Mouse (Mus musculus) spleen, adult 2 months (tissue): ENCODE data around the gene Mylk. TPM values are rescaled to one million over a fixed set of nuclear protein-coding genes. Genes with fewer than 3 reads are reported as not detected.
A peak's percentile ranks its signal among the peaks of the same experiment; 100 is the strongest.

Experiments
- DNase-seq, 2 experiments: peaks; one replicate each; pipeline versions ENCODE4 v3.0.0 to v3.0.0-alpha.2; 2012 to 2021; ENCODE audit warnings: low spot score in 2 of 2, low read depth in 1 of 2
- H3K27ac ChIP-seq: fragments of 200-500 bp; 2 replicates; pipeline ENCODE4 v1.5.1; 2012; ENCODE audit warnings: low read length, inconsistent platforms; ENCODE audit not compliant: insufficient read depth
- H3K27me3 ChIP-seq: fragments of 200-500 bp; 2 replicates; pipeline ENCODE4 v1.6.1; 2012; ENCODE audit warnings: mild to moderate bottlenecking, moderate library complexity, low read length, inconsistent platforms; ENCODE audit not compliant: control insufficient read depth, insufficient read depth
- H3K36me3 ChIP-seq: fragments of 200-500 bp; 2 replicates; pipeline ENCODE4 v1.6.1; 2012; ENCODE audit warnings: mild to moderate bottlenecking, low read length, inconsistent platforms; ENCODE audit not compliant: control insufficient read depth, insufficient read depth
- H3K4me1 ChIP-seq: fragments of 200-500 bp; 2 replicates; pipeline ENCODE4 v1.6.1; 2011; ENCODE audit warnings: inconsistent platforms; ENCODE audit not compliant: control insufficient read depth, insufficient read depth, insufficient read length
- H3K4me3 ChIP-seq: fragments of 200-500 bp; 2 replicates; pipeline ENCODE4 v1.5.1; 2011; ENCODE audit warnings: mild to moderate bottlenecking, inconsistent platforms; ENCODE audit not compliant: insufficient read depth, insufficient read length; ENCODE audit errors: extremely low read depth
- CTCF ChIP-seq: fragments of 200-500 bp; IDR thresholded peaks from 2 replicates; pipeline ENCODE4 v1.5.1; 2011; ENCODE audit warnings: mild to moderate bottlenecking, inconsistent platforms; ENCODE audit not compliant: insufficient read depth, insufficient read length, insufficient replicate concordance; ENCODE audit errors: extremely low read depth
- POLR2A ChIP-seq: fragments of 200-500 bp; IDR thresholded peaks from 2 replicates; pipeline ENCODE4 v1.6.1; 2011; ENCODE audit warnings: low read depth, low read length, inconsistent platforms
- WGBS: fragments of 180-500 bp; shearing (Covaris S2); methylation state at CpG from one replicate; pipeline ENCODE4 v1.1.7; 2018; 5-methylcytosine and 5-hydroxymethylcytosine counted together
- polyA plus RNA-seq: library from polyadenylated mRNA; depleted of rRNA; stranded (reverse); fragments of >200 nt; gene quantifications from 2 replicates; pipeline ENCODE4 v1.2.3, GENCODE M21; 2012

Gene Mylk
- polyA plus RNA-seq, 1 experiment = 41.9 TPM

GRCm38 (mm10) chr16:34936339-34936810 is 191.4 kb downstream of the Mylk start:
- Histone ChIP-seq H3K27ac (no peak overlapping the region; the same call in 1 of the 2 replicates), H3K4me3 (no peak overlapping the region), H3K4me1 (no peaks in the 10 kb centered on the region), H3K27me3 (no peaks in the 10 kb centered on the region), H3K36me3 (no peaks in the 10 kb centered on the region)
- DNase-seq = no peak
- 83% methylated on average over 9 of the region's 9 CpGs for WGBS
- TF ChIP-seq CTCF (no peak), POLR2A (no peak)

DNA sequence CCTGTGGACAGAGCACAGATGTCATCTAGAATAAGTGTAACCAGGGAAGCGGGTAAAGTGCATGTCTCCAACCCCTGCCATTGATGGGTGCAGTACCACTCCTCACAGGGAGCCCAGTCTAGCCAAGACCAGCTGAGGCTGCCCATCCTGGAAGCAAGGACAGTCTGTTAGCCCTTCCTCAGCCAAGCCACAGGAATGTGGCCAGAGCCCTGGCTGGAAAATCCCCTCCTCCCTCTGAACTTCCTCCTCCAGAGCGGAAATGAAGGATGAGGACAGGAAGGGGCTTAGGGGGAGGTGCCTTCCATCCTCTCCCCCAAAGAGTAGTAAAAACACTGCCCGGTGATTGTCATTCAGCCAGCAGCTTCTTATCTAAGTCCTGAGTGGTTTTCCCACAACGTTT is 192.6 kb downstream of the Mylk start:
- H3K27me3 ChIP-seq = no peaks in the 10 kb centered on the region
- H3K4me3 ChIP-seq = no peak overlapping the region
- peak overlapping the region; percentile 49; the same call in 1 of the 2 replicates for H3K27ac ChIP-seq
- no peaks in the 10 kb centered on the region for H3K4me1 ChIP-seq
- no peak for DNase-seq
- TF ChIP-seq CTCF (no peak), POLR2A (no peak)
- 40% methylated on average over 4 of the region's 4 CpGs for WGBS
- no peaks in the 10 kb centered on the region for H3K36me3 ChIP-seq

DNA sequence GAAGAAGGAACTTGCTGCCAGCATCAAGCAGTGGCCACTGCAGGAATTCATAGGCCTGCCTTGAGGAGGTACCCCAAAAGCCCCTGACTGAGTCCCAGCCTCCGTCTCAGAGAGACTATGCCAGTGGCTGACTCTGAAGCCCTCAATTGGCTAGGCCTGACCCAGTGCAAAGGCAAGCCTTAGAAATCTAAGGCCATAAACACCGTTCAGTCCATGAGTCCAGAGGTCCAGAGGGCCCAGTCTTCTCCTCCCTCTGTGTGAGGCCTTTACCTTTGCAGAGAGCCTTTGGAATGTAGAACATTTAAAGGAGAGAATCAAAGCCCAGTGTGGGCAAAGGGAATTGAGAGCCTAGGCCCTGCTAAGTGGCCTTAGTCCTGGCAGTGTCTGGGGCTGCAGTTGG is 193.2 kb downstream of the Mylk start:
- no peaks in the 10 kb centered on the region for H3K27me3 ChIP-seq
- no peak for DNase-seq
- no peak for TF ChIP-seq POLR2A
- TF ChIP-seq CTCF = no peak
- no peak overlapping the region for H3K4me3 ChIP-seq
- no peaks in the 10 kb centered on the region for H3K4me1 ChIP-seq
- H3K36me3 ChIP-seq = no peaks in the 10 kb centered on the region
- H3K27ac ChIP-seq = peak overlapping the region; percentile 33; the same call in 1 of the 2 replicates
- WGBS = 90% methylated on average over 2 of the region's 2 CpGs

DNA sequence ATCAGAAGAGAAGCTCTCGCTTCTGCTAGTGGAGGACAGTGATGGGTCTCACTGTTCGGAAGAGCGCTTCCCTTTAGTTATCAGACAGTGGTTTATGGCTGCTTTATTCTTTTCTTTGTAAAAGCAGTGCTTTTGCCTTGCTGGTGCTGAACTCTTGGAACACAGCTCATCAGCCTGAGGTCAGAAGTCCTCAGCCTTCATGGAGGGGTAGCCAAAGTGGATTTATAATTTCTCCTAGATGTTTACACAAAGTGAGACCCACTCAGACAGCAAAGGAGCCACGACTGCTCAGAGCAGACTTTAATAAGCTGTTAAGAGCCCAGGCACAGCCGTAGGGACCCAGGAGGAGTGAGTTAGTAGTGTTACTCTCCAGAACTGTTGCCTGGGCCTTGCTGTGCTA is 194.9 kb downstream of the Mylk start:
- Histone ChIP-seq H3K4me3 (no peak overlapping the region), H3K4me1 (no peaks in the 10 kb centered on the region; the same call in 1 of the 2 replicates), H3K36me3 (no peaks in the 10 kb centered on the region), H3K27ac (no peak overlapping the region), H3K27me3 (no peaks in the 10 kb centered on the region)
- no peak for TF ChIP-seq POLR2A
- TF ChIP-seq CTCF = no peak
- 87% methylated on average over 5 of the region's 5 CpGs for WGBS
- no peak for DNase-seq

- TF ChIP-seq POLR2A = no peak
- no peak for TF ChIP-seq CTCF
- Histone ChIP-seq H3K36me3 (no peaks in the 10 kb centered on the region), H3K4me1 (no peaks in the 10 kb centered on the region; the same call in 1 of the 2 replicates), H3K27me3 (no peaks in the 10 kb centered on the region), H3K4me3 (no peak overlapping the region), H3K27ac (no peak overlapping the region)
- WGBS = 67% methylated on average over 5 of the region's 5 CpGs
- no peak for DNase-seq
Measured at GRCm38 (mm10) chr16:34940363-34940762, 195.4 kb downstream of the Mylk start.

DNA sequence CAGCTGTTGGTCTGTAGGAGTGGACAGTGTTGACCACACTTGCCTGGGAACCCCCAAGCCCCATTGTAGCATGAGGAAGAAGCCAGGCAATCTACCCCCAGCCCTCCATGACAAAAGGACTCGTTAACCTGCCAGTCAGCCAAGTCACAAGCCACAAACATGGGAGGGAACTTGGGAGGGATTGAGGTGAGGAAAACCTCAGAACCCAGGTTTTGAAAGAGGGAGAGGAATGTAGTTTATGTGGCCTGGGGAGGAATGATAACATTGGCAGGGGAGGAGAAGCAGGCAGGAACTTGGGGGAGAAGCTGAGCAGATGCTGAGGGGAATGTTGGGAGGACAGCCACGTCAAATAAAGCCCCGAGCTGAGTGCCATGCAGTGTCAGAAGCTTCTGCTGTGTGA is 196.9 kb downstream of the Mylk start:
- Histone ChIP-seq H3K4me3 (no peak overlapping the region), H3K27ac (no peak overlapping the region), H3K36me3 (no peaks in the 10 kb centered on the region), H3K4me1 (no peaks in the 10 kb centered on the region; the same call in 1 of the 2 replicates), H3K27me3 (no peaks in the 10 kb centered on the region)
- TF ChIP-seq CTCF (no peak), POLR2A (no peak)
- WGBS = 30% methylated on average over 3 of the region's 3 CpGs
- no peak for DNase-seq

- TF ChIP-seq POLR2A = no peak
- TF ChIP-seq CTCF = no peak
- Histone ChIP-seq H3K36me3 (no peaks in the 10 kb centered on the region), H3K4me1 (no peaks in the 10 kb centered on the region; the same call in 1 of the 2 replicates), H3K4me3 (no peak overlapping the region), H3K27ac (no peak overlapping the region), H3K27me3 (no peaks in the 10 kb centered on the region)
- 93% methylated on average over 3 of the region's 3 CpGs for WGBS
- no peak for DNase-seq
Measured at GRCm38 (mm10) chr16:34946301-34946700, 201.3 kb downstream of the Mylk start.
